Mouse (Mus musculus): ENCODE data around the gene Ift88. TPM values are rescaled to one million over a fixed set of nuclear protein-coding genes. Genes with fewer than 3 reads are reported as not detected.
"Not testable (repeated sequence)": the region's sequence is repeated elsewhere in the genome, so short reads cannot be mapped to it uniquely, and the experiment has no call there.

The Ift88 gene
- polyA plus RNA-seq, 1 experiment from 2014 or later: 9.9 TPM

DNA sequence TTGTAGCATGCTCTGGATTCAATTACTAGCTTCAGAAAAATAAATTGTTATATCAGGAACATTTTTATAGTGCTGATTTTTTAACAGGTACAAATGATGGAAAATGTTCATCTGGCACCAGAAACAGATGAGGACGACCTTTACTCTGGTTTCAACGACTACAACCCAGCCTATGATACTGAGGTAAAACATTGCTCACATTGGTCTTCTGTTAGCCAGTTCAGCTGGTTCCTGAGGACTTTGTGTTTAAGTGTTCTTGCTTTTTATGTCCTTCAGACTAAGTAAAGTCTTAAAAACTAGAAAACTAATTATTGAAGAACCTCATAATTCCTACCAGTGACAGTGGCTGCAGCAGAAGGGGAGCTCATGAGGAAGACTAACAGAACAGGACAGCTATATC lies 6.6 kb downstream of the Ift88 start:
- DNase-seq (ENCODE audit: low spot score): no peak

DNA sequence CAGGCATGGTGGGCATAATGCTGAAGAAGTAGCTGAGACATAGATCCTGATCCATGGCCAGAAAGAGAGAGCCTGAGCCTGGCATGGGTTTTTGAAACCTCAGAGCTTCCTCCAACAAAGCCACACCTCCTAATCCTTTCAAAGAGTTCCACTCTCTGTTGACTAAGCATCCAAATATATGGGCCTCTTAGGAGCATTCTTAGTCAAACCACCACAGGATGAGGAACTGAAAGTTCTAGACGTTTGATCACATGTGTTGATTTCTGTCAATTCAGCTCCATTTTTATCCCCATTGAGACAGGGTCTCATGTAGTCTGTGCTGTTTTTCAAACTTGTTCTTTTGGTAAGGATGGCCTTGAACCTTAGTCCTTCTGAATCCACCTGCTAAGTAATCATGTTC lies 28.7 kb downstream of the Ift88 start:
- no peak for DNase-seq (ENCODE audit: low spot score)

DNA sequence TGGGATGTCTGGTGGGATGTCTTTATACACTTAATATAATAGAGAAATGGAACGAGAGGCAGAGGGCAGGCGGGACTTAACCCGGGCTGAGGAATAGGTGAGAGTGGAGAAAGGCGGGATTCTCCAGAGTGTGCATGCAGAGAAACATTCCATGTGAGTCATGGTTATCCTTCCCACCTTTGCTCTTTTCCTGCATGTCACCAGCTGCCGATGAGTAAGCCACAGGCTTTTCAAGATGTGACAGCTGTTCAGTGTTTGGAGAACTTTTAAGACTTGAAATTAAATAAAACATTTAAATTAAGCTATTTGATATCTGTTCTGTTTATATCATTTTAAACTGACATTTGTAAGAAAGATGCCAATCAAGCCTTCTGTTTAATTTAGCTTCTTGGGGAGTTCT lies 36.0 kb downstream of the Ift88 start:
- DNase-seq (ENCODE audit: low spot score): no peak

DNA sequence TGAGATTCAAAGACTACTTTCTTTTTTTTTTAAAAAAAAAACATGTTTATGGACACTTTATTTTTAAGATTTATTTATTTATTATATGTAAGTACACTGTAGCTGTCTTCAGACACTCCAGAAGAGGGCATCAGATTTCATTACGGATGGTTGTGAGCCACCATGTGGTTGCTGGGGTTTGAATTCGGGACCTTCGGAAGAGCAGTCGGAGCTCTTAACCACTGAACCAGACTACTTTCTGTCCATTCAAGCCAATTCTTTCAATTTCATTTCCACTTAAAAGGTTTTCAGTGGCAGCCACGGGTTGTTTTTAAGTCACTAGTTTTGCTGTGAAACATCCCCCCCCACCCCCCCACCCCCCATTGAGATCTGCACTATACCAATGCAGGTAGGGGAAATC lies 36.5 kb downstream of the Ift88 start:
- DNase-seq (ENCODE audit: low spot score): not testable (repeated sequence)

DNA sequence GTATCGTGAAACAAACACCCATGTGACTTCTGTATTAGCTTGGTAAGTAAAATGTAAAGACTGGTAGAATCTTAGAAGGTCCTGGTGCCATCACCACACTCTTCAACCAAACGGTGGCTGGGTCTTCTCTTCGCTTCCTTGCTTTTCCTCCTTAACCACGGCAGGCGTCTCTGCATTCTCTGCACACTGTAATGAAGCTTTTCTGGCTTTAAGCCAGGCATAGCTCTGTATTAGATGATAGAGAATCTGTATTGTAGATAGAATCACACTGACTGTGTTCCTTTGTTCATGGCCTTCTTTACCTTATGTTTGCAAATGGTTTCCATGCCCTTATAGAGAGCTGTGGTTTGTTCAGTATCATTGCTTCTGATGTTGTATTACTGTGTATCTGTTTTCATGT lies 39.0 kb downstream of the Ift88 start:
- DNase-seq (ENCODE audit: low spot score): no peak

DNA sequence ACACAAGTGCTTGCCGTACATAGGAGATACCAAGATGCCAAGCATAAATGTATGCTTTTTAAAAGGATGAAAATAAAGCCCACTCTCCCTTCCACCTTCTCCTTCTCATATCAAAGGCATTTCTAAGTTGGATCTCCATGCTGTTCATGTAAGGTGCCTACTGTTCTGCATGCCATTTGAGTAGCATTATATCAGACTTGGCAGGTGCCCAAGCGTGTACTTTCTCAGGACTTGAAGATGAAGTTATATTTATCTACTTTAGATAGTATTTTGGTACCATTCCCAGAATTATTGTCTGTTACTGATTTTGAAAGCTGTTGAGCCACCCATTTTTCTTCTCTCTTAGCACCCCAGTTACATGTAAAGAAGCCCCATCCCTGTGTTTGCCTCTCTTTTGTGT lies 51.2 kb downstream of the Ift88 start:
- DNase-seq (ENCODE audit: low spot score): no peak

DNA sequence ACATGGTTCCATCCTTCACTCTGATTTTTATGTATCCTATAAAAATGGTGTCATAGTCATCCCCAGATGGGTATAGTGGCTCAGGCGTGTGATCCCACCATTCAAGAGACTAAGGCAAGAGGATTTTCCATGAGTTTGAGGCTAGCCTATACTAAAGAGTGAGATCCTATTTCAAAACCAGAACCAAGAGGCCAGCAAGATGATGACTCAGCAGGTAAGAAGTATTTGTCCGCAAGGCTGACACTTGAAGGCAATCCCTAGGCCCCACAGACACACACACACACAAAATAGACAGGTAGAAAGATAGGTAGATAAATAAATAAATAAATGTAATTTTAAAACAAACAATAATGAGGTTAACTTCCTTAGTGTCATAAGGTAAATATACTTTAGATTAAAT lies 58.4 kb downstream of the Ift88 start:
- no peak for DNase-seq (ENCODE audit: low spot score)

DNA sequence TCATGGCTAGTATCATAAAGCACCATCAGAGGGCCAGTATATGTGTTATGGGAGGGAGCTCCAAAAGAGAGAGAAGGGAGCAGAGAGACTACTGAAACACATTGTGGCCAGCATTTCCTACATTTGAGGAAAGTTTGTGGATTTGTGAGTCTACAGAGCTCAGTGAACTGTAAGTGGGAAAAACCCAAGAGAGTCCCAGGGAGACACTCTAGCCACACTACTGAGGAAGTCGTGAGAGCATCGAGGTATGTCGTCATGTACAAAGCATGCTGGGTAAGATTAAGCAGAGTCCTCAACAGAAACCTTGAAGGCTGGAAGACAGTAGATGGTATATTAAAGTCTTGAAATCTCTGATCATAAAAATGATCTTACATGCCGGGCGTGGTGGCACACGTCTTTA lies 60.3 kb downstream of the Ift88 start:
- no peak for DNase-seq (ENCODE audit: low spot score)

DNA sequence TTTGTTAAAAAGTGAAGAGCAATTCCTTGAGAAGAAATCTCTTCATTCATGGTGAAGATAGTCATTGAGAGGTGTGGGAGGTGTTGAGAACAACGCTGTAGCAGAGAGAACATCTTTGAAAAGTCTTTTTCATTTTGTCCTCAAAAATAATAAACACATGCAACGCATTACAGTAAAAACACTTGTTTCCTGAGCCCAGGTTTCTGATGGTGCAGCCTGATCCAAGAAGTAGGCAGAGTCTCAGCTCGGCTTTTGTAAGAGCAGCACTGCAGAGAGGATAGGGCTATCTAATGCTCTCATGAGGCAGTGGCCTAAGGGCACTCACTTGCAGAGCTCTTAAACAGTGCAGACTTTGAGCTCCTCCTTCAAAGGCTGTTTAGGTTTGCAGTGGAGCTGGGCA lies 65.8 kb downstream of the Ift88 start:
- DNase-seq (ENCODE audit: low spot score): no peak

DNA sequence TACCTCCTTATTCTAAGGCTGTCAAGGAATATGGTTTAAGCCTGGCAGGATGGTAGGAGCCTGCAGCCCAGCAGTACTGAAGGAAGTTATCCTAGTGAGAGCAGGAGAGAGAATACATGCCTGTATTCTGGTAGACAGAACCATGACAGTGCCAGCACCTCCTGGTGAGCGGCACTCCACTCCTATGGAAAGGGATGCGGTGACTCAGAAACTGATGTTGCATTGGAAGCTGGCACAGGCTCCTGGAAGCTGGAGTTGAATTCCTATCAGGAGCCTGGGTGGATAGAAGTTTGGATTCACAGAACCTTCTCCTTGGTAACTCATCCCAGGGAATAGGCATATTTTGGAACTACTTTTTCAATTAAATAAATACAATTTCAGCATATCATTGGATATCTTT lies 70.0 kb downstream of the Ift88 start:
- no peak for DNase-seq (ENCODE audit: low spot score)

DNA sequence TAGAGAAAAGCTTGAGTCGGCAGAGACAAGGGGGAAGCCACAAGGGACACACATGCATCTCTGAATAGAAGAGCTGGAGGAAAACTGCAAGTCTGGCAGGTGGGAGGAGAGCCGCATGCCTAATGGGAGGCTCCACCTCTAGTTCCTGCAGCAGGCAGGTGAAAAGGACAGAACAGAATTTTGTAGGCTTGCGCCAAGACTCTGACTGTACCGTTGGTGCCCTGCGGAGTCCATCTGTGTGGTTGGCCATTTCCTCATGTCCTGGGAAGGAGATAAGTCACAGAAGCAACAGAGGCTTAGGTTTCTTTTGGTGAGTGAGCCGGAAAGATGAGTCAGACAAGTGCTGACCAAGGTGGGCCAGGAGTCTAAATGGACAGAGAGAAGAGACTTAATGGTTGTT lies 79.9 kb downstream of the Ift88 start:
- no peak for DNase-seq (ENCODE audit: low spot score)

DNA sequence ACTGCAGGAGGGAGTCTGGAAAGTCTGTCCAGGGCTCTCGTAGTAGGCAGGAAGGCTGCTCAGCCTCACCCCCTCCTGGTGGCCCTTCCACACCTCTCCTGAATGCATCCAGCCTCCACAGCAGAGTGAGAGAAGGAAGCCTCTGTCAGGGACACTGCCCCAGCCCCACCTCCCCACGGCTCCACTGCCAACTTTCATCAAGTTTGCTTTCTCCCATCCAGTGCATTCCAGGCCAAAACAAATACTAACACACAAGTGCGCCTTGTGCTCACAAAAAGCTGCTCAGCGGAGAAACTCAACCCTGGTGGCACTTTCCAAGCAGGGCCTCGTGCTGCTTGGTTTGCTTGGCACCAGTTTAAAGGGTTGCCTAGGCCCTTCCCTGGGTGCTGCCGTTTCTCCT lies 85.7 kb downstream of the Ift88 start:
- DNase-seq (ENCODE audit: low spot score): no peak

DNA sequence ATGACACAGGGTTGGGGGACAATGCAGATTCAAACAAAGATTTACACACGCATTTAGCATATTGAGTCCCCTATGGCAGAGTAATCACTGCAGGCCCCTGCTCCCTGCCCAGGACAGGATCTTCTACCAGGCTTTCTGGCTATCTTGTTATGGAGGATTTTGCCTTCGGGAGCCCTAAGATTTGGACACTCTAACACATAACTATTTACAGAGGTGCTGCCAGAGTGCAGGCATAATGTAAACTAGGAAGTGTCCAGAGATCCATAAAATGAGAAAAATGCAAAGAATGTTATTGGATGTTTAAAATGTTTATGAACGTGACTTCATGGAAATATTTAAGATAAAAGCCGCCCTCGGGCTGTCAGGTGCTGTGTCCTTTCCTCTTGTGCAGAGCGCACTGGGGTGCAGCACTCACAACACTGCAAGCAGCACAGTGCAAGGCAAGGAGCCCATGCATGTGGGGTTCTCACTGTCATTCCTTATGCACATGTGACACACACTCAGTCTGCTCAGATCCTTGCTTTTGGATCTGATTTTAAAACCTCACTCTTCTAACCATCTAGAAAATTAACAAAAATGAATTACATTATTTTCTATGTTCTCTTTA lies 91.4 kb downstream of the Ift88 start:
- no peak for DNase-seq (ENCODE audit: low spot score)

DNA sequence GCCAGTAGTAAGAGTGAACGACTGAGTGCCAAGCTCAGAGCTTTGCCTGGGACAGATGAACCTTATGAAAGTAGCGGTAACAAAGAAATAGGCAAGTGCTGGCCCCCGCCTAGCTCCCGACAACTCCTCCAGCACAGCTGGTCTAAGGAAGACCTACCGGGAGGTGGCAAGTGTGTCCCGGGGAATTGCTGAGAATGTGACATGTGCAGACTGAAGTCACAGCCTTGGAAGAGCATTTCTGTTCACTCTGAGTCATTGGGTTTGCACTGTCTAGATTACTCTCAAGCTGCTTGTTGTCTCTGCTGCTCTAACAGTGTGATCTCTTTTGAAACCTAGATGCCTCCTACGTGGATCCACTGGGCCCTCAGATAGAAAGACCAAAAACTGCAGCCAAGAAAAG lies 93.1 kb downstream of the Ift88 start:
- no peak for DNase-seq (ENCODE audit: low spot score)

DNA sequence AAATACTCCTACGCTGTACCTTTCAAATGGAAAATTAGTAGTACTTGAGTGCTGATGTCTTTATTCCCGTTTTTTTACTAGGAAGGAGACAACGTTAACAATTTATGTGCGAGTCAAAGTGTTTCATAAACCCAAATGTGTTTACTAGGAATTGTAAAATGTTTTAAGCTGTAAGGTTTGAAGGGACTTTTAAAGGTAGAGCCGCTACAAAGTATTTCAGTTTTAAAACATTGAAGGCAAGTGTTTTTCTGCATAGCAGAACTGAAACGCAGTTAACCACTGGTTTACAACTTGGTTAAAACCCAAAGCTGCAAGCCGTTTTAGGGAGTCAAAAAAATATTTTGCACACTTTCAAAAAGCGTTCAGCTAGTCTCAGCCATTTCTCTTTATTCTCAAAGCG lies 99.9 kb downstream of the Ift88 start:
- DNase-seq (ENCODE audit: low spot score): no peak

DNA sequence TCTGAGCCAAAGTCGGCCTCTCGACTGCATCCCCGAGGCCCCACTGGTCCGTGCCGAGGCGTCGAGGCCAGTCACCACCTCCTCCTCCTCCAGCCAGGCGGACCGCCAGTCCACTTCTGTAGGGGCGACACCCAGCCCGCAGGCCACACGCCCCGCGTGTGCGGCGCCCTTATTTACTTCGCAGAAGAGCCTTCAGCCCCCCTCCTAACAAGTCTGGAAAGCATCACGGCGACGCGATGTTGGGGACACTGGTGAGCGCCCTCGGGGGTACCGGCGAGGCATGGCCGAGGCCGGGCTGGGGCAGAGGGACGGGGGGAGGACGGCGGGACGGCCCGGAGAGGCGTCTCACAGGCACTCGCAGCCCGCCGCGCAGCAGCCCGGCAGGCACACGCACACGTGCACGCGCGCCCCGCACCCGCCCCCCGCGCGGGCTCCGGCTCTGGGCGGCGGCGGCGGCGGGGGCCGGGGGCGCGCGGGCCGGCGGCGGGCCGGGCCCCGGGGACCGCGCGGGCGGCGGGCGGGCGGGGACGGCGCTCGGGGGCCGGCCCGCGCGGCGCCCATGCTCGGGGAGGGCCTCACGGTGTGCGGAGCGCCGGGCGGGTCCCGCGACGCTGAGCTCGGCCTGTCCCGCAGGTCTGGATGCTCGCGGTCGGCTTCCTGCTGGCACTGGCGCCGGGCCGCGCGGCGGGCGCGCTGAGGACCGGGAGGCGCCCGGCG lies 101.0 kb downstream of the Ift88 start, which contains the start of gene Il17d:
Gene Il17d, plus strand, starts transcription at position 107 of the 717 bp plus-strand sequence.
- DNase-seq (ENCODE audit: low spot score): peak; percentile 12

DNA sequence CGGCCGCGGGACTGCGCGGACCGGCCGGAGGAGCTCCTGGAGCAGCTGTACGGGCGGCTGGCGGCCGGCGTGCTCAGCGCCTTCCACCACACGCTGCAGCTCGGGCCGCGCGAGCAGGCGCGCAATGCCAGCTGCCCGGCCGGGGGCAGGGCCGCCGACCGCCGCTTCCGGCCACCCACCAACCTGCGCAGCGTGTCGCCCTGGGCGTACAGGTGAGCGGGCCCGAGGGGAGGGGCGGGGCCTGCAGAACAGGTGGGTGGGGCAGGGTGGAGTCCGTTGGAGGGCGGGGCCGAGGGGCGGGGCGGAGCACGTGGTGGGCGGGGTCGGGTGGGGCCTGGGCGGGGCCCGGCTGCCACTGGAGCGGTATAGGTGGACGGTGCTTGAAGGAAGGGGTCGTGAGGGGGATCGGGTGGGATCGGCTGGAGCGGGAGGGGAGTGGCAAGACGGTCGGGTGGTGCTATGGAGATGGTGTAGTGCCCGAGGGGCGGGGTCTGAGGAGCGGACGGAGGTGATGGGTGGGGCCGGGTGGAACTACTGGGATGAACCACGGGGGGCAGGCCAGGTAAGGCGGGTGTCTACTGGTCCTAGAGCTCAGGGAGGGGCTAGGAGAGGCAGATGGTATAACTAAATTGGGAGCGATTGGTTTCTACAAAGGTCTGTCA lies 101.7 kb downstream of the Ift88 start:
- peak; percentile 44 for DNase-seq (ENCODE audit: low spot score)

DNA sequence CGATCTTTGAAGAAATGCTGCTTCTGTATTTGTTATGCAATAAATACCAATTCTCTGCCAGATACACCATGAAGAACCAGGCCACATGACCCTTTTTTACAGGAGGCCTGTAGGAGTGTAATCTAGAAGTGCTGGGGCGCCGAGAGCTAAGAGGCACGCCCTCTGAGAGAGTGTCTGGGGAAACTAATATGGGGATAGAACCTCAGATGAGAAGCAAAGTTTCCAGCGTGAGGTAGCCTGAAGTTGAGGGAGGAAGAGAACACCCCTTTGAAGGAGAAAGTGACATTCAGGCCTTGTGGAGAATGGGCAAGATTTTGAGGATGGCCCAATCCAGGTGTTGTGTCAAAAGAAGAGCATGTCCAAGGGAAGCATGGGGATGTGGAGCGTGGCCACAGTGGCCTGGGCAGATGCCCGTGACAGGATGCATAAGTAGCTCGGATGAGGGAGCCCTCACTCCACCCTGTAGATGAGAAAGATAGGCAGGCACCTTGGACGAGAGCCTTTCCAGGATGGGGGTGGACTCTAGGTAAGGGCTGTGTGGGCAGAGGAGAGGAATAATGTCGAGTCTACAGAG lies 102.3 kb downstream of the Ift88 start:
- no peak for DNase-seq (ENCODE audit: low spot score)

DNA sequence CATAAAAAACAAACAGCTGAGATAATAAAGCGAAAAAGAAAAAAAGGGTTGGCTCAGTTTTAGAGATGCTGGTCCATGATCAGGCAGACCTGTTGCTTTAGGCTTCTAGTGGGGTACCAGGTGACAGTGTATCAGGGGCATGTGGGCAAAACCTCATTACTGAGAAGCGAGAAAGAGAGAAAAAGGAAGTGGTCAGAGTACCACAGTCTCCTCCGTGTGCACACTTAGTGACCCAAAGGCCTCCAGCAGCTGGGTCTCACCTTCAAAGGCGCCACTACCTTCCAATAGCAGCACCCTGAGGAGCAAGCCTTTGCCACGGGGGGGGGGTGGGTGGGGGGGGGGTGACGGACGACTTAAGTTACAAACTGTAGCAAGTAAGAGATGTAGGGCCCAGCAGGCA lies 103.3 kb downstream of the Ift88 start:
- no peak for DNase-seq (ENCODE audit: low spot score)

DNA sequence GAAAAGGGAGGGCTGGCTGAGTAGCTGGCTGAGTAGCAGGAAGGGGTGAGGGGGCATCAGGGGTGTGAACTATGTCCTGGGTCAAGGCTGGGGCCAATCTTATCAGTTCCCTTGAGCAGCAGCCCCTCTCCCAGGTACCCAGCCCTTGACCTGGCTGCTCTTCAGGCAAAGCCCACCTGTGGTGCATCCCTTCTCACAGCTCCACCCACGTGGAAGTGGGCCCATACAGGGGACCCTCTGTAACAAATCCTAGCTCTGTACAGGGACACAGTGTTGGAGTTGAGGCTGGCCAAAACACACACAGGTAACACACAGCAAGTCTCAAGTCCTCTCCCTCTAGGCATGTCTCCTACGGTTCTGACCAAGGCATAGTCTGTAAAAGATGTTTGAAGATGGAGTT lies 103.7 kb downstream of the Ift88 start:
- no peak for DNase-seq (ENCODE audit: low spot score)

DNA sequence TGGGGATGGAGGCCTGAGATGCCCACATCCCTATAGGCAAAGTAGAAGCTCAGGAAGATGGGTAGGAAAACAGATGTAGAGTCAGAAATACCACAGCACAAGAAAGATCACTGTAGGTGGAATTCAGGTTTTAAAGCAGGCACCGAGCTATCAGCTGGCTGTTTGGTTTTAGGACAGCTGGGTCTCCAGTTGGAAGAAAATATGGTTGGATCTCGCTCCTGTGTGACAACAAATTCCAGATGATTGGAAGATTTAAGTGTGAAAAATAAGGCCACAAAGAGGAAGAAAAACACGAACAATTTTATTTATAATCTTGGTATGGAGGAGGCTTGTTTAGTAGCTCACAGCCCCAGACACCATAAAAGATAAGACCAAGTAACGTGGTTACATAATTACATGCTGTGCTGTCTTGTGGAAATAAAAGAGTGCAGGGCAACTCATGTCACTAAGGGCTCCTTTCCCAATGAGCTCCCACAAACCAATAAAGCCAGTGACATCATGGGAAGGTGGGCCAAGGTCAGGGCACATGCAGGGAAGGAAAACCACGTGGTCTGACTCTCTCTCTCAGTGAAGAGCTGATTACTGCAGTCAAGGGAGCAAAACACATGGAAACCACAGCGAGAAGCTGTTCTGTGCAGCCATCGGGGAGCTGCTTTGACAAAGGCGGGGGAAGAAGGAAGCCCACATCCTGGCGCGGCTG lies 105.4 kb downstream of the Ift88 start:
- DNase-seq (ENCODE audit: low spot score): no peak
